Mouse (Mus musculus) midbrain, postnatal 0 days (tissue): ENCODE measurements around the gene Rnf150. TPM values are rescaled to one million over a fixed set of nuclear protein-coding genes. Genes with fewer than 3 reads are reported as not detected.

Experiments used
- ATAC-seq: fragments of 200-750 bp; cut with Nextera tagmentation; 2 replicates; pipeline ENCODE4 v1.8.0; 2017; ENCODE audit warnings: moderate number of reproducible peaks, mild to moderate bottlenecking, moderate TSS enrichment, moderate library complexity; ENCODE audit not compliant: low FRiP score
- DNase-seq: peaks from one replicate; pipeline ENCODE4 v3.0.0-alpha.2; 2015; ENCODE audit warnings: low spot score
- H3K27ac ChIP-seq: fragments of 300-500 bp; sonication (generic); 2 replicates; pipeline ENCODE4 v1.5.1; 2014; ENCODE audit warnings: low read depth, mild to moderate bottlenecking, low read length, mixed read lengths
- H3K27me3 ChIP-seq: fragments of 300-500 bp; sonication (generic); 2 replicates; pipeline ENCODE4 v1.6.1; 2014; ENCODE audit warnings: low read length, control low read depth, mixed read lengths; ENCODE audit not compliant: insufficient read depth
- H3K36me3 ChIP-seq: fragments of 300-500 bp; sonication (generic); 2 replicates; pipeline ENCODE4 v1.6.1; 2014; ENCODE audit warnings: low read length, control low read depth, mixed read lengths; ENCODE audit not compliant: insufficient read depth
- H3K4me1 ChIP-seq: fragments of 300-500 bp; sonication (generic); 2 replicates; pipeline ENCODE4 v1.6.1; 2014; ENCODE audit warnings: mild to moderate bottlenecking, control low read depth, antibody characterized with exemption, low read length, mixed read lengths; ENCODE audit not compliant: insufficient read depth
- H3K4me2 ChIP-seq: fragments of 300-500 bp; sonication (generic); 2 replicates; pipeline ENCODE4 v1.6.1; 2014; ENCODE audit warnings: low read depth, mild to moderate bottlenecking, low read length, mixed read lengths; ENCODE audit not compliant: poor library complexity, severe bottlenecking
- H3K4me3 ChIP-seq: fragments of 300-500 bp; sonication (generic); 2 replicates; pipeline ENCODE4 v1.5.1; 2014; ENCODE audit warnings: low read depth, mild to moderate bottlenecking, low read length, moderate library complexity
- H3K9ac ChIP-seq: fragments of 300-500 bp; sonication (generic); replicated peaks from 2 replicates; pipeline ENCODE4 v1.6.1; 2014; ENCODE audit warnings: mild to moderate bottlenecking, low read length, moderate library complexity, mixed read lengths; ENCODE audit not compliant: poor library complexity, severe bottlenecking
- H3K9me3 ChIP-seq: fragments of 300-500 bp; sonication (generic); 2 replicates; pipeline ENCODE4 v1.6.1; 2016; ENCODE audit warnings: low read length, control low read depth
- CTCF ChIP-seq: IDR thresholded peaks from 2 replicates; pipeline ENCODE4 v1.5.1; 2016; ENCODE audit warnings: antibody characterized with exemption, mild to moderate bottlenecking
- WGBS: fragments of 180-500 bp; shearing (Covaris S2); extraction: QIAGEN DNeasy Blood & Tissue Kit; methylation state at CpG from one replicate; pipeline ENCODE4 v1.1.7; 2014; 5-methylcytosine and 5-hydroxymethylcytosine counted together
- polyA plus RNA-seq: library from polyadenylated mRNA; unstranded; fragments of >200 nt; fragmentation: Nextera tagmentation; extraction: Ambion mirVana; gene quantifications from 2 replicates; pipeline ENCODE4 v1.2.1, GENCODE M21; 2015
- total RNA-seq: library from RNA; depleted of rRNA; stranded (reverse); fragments of >200 nt; gene quantifications from 2 replicates; pipeline ENCODE4 v1.2.3, GENCODE M21; 2014

The Rnf150 gene
- total and polyA plus RNA-seq, 2 experiments from 2014 or later = 1.9 to 12.6 TPM

DNA sequence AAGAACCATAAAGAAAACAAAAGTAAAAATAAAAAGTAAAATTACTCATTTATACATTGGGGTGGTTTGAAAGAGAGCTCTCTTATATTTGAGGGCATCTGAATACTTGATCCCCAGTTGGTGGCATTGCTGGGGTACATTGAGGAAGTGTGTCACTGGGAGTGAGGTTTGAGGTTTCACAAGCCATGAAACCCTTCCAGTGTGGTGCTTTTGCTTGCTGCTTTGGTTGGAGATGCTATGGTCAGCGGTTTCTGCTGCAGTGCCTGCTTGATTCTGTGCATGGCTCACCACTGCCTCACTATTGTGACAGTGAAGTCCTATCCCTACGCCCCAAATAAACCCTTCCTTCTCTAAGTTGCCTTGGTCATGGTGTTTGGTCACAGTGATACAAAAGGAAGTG, 10.9 kb downstream of the Rnf150 start:
- Histone ChIP-seq H3K27ac (no peak overlapping the region), H3K4me2 (no peak overlapping the region), H3K4me1 (no peaks in the 10 kb centered on the region), H3K36me3 (no peaks in the 10 kb centered on the region), H3K9me3 (no peaks in the 10 kb centered on the region), H3K9ac (no peak overlapping the region), H3K27me3 (no peaks in the 10 kb centered on the region), H3K4me3 (no peak overlapping the region)
- TF ChIP-seq CTCF = no peak
- ATAC-seq (no peak), DNase-seq (no peak)
- 81% methylated on average over 2 of the region's 2 CpGs for WGBS

DNA sequence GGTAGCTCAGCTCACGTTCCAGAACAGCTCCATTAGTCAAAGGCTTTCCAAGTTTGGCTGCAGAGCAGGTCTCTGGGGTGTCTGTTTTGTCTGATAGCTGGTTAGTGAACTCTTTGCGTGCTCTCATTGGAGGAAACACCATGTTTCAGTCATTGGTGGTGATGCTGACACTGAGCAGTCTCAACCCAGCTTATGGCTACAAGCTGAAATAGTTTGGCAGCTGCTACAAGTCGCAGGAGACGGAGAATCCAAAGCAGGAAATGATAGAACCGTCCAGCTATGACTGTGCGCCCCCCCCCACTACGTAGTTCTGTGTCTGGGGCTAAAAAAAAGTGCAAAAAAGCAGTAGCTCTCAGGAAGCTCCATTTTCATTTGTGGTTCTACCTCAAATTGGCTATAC, 12.0 kb downstream of the Rnf150 start:
- no peak overlapping the region for H3K4me3 ChIP-seq
- H3K9ac ChIP-seq = no peak overlapping the region
- no peaks in the 10 kb centered on the region for H3K4me1 ChIP-seq
- no peak overlapping the region for H3K4me2 ChIP-seq
- no peak overlapping the region for H3K27ac ChIP-seq
- ATAC-seq (no peak), DNase-seq (no peak)
- 84% methylated on average over 7 of the region's 7 CpGs for WGBS
- H3K9me3 ChIP-seq = no peaks in the 10 kb centered on the region
- no peak for TF ChIP-seq CTCF
- H3K36me3 ChIP-seq = no peaks in the 10 kb centered on the region
- no peaks in the 10 kb centered on the region for H3K27me3 ChIP-seq

DNA sequence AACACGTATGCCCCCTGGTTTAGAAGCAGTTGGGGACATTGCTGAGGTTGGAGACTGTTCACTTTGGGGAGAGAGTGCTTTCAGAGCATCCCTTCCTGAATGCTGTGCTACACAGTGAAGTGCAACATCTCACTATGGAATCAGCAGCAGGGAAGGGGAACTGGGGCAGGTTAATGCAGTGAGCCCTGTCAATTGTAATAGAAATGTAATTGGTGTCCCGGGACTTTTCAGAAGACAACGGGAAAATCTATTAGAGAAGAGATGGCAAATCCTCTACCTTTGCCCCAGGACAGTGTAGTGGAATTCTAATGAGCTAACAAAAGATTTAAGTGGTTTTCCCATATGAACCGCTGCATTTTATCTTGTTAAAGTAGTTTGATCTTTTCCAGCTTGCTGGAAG, 21.3 kb downstream of the Rnf150 start:
- H3K27ac ChIP-seq = no peak overlapping the region
- DNase-seq = no peak
- H3K9ac ChIP-seq = no peak overlapping the region
- H3K4me3 ChIP-seq = no peak overlapping the region
- ATAC-seq = no peak
- WGBS = 39% methylated on average over 4 of the region's 4 CpGs
- H3K36me3 ChIP-seq = no peaks in the 10 kb centered on the region
- no peaks in the 10 kb centered on the region for H3K9me3 ChIP-seq
- TF ChIP-seq CTCF = no peak
- H3K4me1 ChIP-seq = no peaks in the 10 kb centered on the region
- no peak overlapping the region for H3K4me2 ChIP-seq
- H3K27me3 ChIP-seq = no peaks in the 10 kb centered on the region

DNA sequence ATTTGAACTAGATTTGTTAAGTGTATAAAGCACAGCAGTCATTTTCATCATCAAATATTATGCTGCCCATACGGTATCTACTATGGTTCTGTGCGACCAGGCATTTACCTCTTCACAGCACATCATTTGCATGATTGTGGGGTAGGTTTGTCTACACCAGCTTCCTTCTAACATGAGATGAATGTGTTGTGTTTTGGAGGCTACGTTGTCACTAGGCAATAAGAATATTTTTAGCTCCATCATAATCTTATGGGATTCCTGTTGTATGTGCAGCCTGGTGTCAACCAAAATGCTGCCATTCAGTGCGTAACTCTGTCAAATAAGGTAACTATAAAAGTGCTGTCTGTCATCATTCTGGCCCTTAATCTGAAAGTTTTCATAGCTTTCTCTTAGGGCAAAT, 24.1 kb downstream of the Rnf150 start:
- ATAC-seq (no peak), DNase-seq (no peak)
- 89% methylated on average over 4 of the region's 4 CpGs for WGBS
- H3K4me3 ChIP-seq = no peak overlapping the region
- H3K27me3 ChIP-seq = no peaks in the 10 kb centered on the region
- H3K4me2 ChIP-seq = no peak overlapping the region
- no peaks in the 10 kb centered on the region for H3K4me1 ChIP-seq
- H3K9me3 ChIP-seq = no peaks in the 10 kb centered on the region
- no peaks in the 10 kb centered on the region for H3K36me3 ChIP-seq
- H3K27ac ChIP-seq = no peak overlapping the region
- no peak for TF ChIP-seq CTCF
- no peak overlapping the region for H3K9ac ChIP-seq

DNA sequence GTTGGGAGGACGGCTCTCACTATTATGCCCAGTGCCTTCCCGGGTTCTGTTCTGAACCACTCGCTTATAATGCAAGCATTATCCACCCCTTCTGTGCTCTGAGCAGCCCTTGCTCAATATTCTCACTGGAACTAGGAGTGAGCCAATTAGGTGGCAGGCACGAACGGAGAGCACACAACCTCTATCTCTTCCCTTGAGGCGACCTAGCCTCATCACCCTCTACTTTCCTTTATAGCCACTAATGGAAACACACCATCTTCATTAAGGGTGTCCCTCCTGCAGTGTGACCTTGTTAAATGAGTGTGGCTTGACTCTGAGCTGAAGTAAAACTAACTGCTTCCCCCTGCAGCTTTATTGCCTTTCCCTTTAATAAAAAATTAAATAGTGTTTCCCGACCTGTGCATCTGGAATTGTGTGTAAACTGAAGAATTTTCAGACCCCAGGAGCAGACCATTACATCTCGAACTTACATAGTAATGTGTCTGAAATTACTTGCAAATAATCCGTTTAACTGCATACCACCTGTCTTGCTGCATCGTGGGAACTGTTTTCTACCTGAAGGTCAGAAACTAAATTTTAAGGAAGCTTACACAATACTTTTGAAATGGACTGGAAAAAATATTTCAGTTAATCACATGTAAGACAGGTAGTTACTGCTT, 26.0 kb downstream of the Rnf150 start:
- no peak overlapping the region for H3K4me3 ChIP-seq
- H3K9me3 ChIP-seq = no peaks in the 10 kb centered on the region
- no peak overlapping the region for H3K9ac ChIP-seq
- DNase-seq (no peak), ATAC-seq (no peak)
- TF ChIP-seq CTCF = no peak
- no peaks in the 10 kb centered on the region for H3K36me3 ChIP-seq
- H3K4me1 ChIP-seq = no peaks in the 10 kb centered on the region
- H3K27me3 ChIP-seq = no peaks in the 10 kb centered on the region
- no peak overlapping the region for H3K27ac ChIP-seq
- 66% methylated on average over 10 of the region's 10 CpGs for WGBS
- H3K4me2 ChIP-seq = no peak overlapping the region

DNA sequence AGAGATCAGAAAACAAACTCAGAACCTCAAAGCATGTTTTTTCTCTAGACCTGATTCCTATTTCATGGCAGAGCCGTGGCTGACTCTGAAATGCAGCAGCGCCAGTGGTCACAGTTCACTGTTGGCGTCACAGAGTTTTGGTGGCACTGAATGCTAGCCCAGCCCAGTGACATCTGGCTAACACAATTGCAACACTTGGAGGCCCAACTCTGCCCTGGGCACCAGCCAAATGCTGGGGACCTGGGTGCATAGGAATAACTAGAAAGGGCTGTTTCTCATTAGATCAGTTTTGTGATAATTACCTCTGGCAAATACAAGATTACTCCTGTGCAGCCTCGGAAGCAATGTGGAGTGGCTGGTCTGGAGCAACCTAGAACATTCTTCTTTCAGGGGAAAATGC, 31.9 kb downstream of the Rnf150 start:
- no peaks in the 10 kb centered on the region for H3K9me3 ChIP-seq
- H3K36me3 ChIP-seq = no peaks in the 10 kb centered on the region
- no peak overlapping the region for H3K4me2 ChIP-seq
- H3K27me3 ChIP-seq = no peaks in the 10 kb centered on the region
- no peaks in the 10 kb centered on the region for H3K4me1 ChIP-seq
- TF ChIP-seq CTCF = no peak
- 69% methylated on average over 4 of the region's 4 CpGs for WGBS
- DNase-seq (no peak), ATAC-seq (no peak)
- no peak overlapping the region for H3K4me3 ChIP-seq
- H3K9ac ChIP-seq = no peak overlapping the region
- no peak overlapping the region for H3K27ac ChIP-seq
